Mouse (Mus musculus) midbrain, embryonic 15.5 days (tissue): Measurements from ENCODE around the gene Runx2. TPM values are rescaled to one million over a fixed set of nuclear protein-coding genes. Genes with fewer than 3 reads are reported as not detected.

Experiments
- ATAC-seq: fragments of 200-750 bp; cut with Nextera tagmentation; replicated peaks from 2 replicates; pipeline ENCODE4 v1.8.0; 2017; ENCODE audit warnings: moderate TSS enrichment
- H3K27ac ChIP-seq: fragments of 300-500 bp; sonication (generic); 2 replicates; pipeline ENCODE4 v1.5.1; 2015; ENCODE audit warnings: mild to moderate bottlenecking, inconsistent platforms
- H3K27me3 ChIP-seq: fragments of 300-500 bp; sonication (generic); replicated peaks from 2 replicates; pipeline ENCODE4 v1.6.1; 2015; ENCODE audit warnings: inconsistent platforms
- H3K36me3 ChIP-seq: fragments of 300-500 bp; sonication (generic); replicated peaks from 2 replicates; pipeline ENCODE4 v1.6.1; 2015; ENCODE audit warnings: inconsistent platforms
- H3K4me1 ChIP-seq: fragments of 300-500 bp; sonication (generic); 2 replicates; pipeline ENCODE4 v1.6.1; 2015; ENCODE audit warnings: inconsistent platforms
- H3K4me2 ChIP-seq: fragments of 300-500 bp; sonication (generic); 2 replicates; pipeline ENCODE4 v1.6.1; 2015; ENCODE audit warnings: inconsistent platforms, mild to moderate bottlenecking, moderate library complexity
- H3K4me3 ChIP-seq: fragments of 300-500 bp; sonication (generic); 2 replicates; pipeline ENCODE4 v1.5.1; 2015; ENCODE audit warnings: mild to moderate bottlenecking, inconsistent platforms
- H3K9ac ChIP-seq: fragments of 300-500 bp; sonication (generic); 2 replicates; pipeline ENCODE4 v1.6.1; 2015; ENCODE audit warnings: mild to moderate bottlenecking, inconsistent platforms
- H3K9me3 ChIP-seq: fragments of 300-500 bp; sonication (generic); 2 replicates; pipeline ENCODE4 v1.6.1; 2016; ENCODE audit warnings: inconsistent platforms
- WGBS: fragments of 180-500 bp; shearing (Covaris S2); methylation state at CpG from one replicate; pipeline ENCODE4 v1.1.7; 2015; ENCODE audit warnings: mixed read lengths; 5-methylcytosine and 5-hydroxymethylcytosine counted together
- polyA plus RNA-seq: library from polyadenylated mRNA; unstranded; fragments of >200 nt; fragmentation: Nextera tagmentation; extraction: Ambion mirVana; gene quantifications from 2 replicates; pipeline ENCODE4 v1.2.1, GENCODE M21; 2015

The Runx2 gene
- polyA plus RNA-seq, 1 experiment from 2014 or later: 0.39 TPM

DNA sequence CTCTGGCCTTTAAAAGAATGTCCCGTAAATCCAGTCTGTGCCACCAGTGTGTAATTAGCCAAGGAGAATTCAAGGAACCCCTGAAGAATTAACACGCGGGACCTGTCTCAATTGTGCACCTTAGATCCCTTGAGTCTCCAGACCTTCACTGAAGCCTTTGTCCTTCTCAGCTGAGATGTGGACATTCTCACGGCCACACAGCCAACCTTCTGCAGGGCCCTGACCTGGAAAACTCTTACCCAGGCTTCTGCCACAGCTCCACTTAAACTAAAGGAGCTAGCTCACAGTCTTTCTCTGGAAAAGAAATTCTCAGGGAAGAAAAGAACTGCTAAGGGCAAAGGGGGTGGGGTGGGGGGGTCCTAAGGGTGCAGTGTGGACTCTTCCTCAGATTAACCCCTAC, 113.1 kb downstream of the Runx2 start:
- H3K4me3 ChIP-seq: no peak overlapping the region
- H3K9ac ChIP-seq: no peak overlapping the region
- WGBS: 87% methylated on average over 4 of the region's 4 CpGs
- H3K9me3 ChIP-seq: no peaks in the 10 kb centered on the region
- H3K4me1 ChIP-seq: no peaks in the 10 kb centered on the region
- H3K27me3 ChIP-seq: no peaks in the 10 kb centered on the region
- no peak overlapping the region for H3K27ac ChIP-seq
- H3K4me2 ChIP-seq: no peak overlapping the region
- ATAC-seq: no peak
- H3K36me3 ChIP-seq: no peaks in the 10 kb centered on the region

DNA sequence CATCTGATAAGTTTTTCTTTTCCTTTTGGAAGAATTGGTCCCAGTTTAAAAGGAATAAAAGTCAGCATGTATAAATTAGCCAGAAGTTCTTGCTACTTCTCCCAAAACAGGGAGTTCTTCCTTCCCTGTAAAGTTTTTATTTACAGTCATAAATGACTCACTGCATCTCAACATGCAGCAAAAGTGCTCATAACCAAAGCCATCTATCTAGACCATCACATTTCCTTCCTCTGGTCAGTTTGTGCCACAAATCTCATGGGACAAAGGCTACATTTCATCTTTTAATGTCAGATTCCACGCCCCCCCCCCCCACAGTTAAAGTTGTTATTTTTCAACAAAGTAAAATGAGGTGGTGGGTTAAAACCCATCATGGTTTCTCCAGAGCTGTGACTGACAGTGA, 114.3 kb downstream of the Runx2 start:
- no peak for ATAC-seq
- 85% methylated on average over 1 of the region's 1 CpGs for WGBS
- no peaks in the 10 kb centered on the region for H3K9me3 ChIP-seq
- no peaks in the 10 kb centered on the region for H3K36me3 ChIP-seq
- H3K4me1 ChIP-seq: no peaks in the 10 kb centered on the region
- H3K4me3 ChIP-seq: no peak overlapping the region
- no peaks in the 10 kb centered on the region for H3K27me3 ChIP-seq
- H3K4me2 ChIP-seq: no peak overlapping the region
- no peak overlapping the region for H3K9ac ChIP-seq
- H3K27ac ChIP-seq: no peak overlapping the region

DNA sequence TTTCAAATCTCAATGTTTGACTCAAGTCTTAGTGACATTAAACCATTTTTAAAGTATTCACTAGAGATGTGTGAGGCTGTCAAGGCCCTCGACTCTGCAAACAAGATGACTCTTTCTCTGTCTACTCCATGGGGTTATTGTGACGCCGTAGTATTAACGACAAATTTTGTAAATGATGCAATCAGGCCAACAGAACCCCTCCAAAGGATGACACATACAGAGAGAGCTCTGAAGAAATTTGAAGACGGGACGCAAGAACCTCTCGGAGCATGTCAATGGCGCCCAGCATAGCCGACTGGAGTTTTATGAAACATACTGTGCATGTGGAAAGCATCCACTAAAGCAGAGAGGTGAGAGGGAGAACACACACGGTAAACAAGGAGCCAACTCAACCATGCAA, 117.5 kb downstream of the Runx2 start:
- Histone ChIP-seq H3K36me3 (no peaks in the 10 kb centered on the region), H3K27me3 (no peaks in the 10 kb centered on the region), H3K27ac (no peak overlapping the region), H3K4me2 (no peak overlapping the region), H3K9ac (no peak overlapping the region), H3K4me1 (no peaks in the 10 kb centered on the region), H3K4me3 (no peak overlapping the region), H3K9me3 (no peaks in the 10 kb centered on the region)
- 89% methylated on average over 10 of the region's 10 CpGs for WGBS
- ATAC-seq: no peak

DNA sequence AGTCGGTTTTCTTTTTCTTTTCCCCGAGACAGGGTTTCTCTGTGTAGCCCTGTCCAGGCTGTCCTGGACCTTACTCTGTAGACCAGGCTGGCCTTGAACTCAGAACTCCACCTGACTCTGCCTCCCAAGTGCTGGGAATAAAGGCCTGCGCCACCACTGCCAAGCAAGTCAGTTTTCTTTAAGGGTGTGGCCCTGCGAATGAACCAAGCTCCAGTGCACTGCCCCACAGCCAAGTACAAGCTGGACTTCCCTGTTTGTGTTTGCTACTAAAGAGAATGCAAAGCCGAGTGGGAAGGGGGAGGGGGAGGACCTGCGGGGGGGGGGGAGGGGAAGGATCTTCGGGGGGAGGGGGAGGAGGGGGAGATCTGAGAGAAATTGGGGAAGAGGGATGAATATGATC, 121.0 kb downstream of the Runx2 start:
- Histone ChIP-seq H3K9ac (no peak overlapping the region), H3K4me2 (no peak overlapping the region), H3K9me3 (no peaks in the 10 kb centered on the region), H3K27ac (no peak overlapping the region), H3K4me3 (no peak overlapping the region), H3K4me1 (no peaks in the 10 kb centered on the region), H3K36me3 (no peaks in the 10 kb centered on the region), H3K27me3 (no peaks in the 10 kb centered on the region)
- WGBS: 81% methylated on average over 5 of the region's 7 CpGs
- ATAC-seq: no peak

DNA sequence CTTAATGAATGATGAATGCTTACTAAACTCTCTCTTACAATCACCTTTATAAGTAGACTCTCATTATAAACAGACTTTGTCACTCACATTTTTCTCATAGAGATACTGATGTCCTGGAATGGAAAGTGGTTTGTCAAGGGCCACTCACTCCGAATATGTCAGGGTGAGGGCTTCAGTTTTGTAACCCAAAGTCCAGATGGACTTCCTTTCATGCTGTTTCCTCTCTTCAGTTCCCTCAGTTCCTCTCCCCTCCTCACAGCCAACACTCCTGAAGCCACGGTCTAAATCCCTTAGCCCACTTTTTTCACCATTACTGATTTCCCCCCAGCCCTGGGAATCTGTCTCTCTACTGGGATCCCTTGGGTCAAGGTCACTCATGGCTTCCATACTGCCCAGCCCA, 123.1 kb downstream of the Runx2 start:
- H3K9me3 ChIP-seq: no peaks in the 10 kb centered on the region
- H3K36me3 ChIP-seq: no peaks in the 10 kb centered on the region
- ATAC-seq: no peak
- H3K4me1 ChIP-seq: no peaks in the 10 kb centered on the region
- H3K4me2 ChIP-seq: no peak overlapping the region
- H3K27ac ChIP-seq: no peak overlapping the region
- no peak overlapping the region for H3K4me3 ChIP-seq
- no peak overlapping the region for H3K9ac ChIP-seq
- H3K27me3 ChIP-seq: no peaks in the 10 kb centered on the region
- WGBS: 77% methylated on average over 2 of the region's 2 CpGs

DNA sequence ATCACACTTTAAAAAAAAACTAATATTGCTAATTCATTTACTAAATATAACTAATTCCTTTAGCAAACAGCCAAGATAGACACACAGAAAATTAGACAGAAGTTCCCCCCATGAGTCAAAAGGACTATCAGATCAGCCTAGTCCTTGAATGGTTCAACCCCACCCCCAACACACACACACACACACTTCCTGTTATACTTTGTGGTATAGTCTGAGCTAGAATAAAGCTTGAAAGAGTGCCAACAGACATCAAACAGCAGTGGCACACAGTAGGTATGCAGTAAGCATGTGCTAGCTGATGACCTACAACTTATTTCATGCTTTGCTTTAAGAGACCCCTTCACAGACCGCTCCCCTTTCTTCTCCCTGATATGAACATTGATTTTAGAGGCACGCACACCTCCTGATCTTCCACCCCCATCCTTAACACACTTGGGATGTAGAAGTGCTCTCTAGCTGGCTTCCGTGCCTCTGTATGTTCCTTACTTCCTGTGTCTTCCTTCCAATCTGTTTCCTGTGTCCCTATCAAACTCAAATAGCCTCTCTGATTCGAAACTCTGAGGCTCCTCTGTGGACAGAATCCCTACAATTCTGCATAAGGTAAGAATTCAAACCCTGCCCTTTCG, 124.1 kb downstream of the Runx2 start:
- Histone ChIP-seq H3K4me1 (0 out of 2 replicates have a peak, but pooled peaks cover under 1% of the 10 kb centered on the region), H3K36me3 (no peaks in the 10 kb centered on the region), H3K27ac (no peak overlapping the region), H3K4me3 (no peak overlapping the region), H3K9ac (no peak overlapping the region), H3K27me3 (no peaks in the 10 kb centered on the region), H3K4me2 (no peak overlapping the region), H3K9me3 (no peaks in the 10 kb centered on the region)
- ATAC-seq: no peak
- 89% methylated on average over 5 of the region's 5 CpGs for WGBS

DNA sequence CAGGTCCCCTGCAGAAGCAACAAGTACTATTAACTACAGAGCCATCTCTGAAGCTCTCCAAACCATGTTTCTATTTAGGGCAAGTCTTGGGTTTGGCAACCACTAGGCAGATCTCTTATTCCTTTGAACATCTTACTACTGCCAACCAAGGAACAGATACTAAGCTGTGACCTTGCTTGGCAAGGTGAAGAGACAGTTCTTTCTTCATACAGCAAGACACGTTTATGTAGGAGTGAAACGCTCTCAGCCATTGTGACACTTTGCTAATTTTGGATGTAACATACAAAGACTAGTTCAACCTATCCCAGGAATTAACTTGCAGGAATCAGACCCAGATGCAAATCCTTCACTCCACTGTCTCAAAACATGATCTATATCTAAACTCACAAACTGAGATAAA, 126.3 kb downstream of the Runx2 start:
- Histone ChIP-seq H3K9me3 (no peaks in the 10 kb centered on the region), H3K4me3 (no peak overlapping the region), H3K4me2 (no peak overlapping the region), H3K9ac (no peak overlapping the region), H3K36me3 (no peaks in the 10 kb centered on the region), H3K27ac (no peak overlapping the region), H3K27me3 (no peaks in the 10 kb centered on the region; the same call in 1 of the 2 replicates), H3K4me1 (0 out of 2 replicates have a peak, but pooled peaks cover 4% of the 10 kb centered on the region)
- no peak for ATAC-seq
- 82% methylated on average over 2 of the region's 2 CpGs for WGBS

DNA sequence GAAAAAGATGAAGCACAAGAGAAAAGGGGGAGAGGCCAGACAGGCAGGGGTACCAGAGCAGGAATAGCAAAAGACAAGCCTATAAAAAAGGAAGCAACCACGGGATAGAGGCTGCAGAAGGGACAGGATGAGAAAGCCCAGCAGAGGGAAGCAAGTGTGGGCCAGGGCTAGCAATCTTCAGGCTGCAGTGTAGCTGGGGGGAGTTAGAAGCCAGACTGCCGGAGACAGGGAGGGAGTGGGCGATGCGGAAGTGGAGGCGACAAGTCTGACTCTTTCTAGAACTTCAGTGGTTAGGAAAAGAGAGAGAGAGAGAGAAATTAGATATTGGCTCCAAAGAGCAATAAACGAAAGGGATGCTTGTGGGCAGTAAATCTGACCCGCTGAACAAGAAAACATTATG, 129.1 kb downstream of the Runx2 start:
- Histone ChIP-seq H3K4me3 (no peak overlapping the region), H3K27ac (no peak overlapping the region), H3K4me2 (no peak overlapping the region), H3K9me3 (no peaks in the 10 kb centered on the region), H3K4me1 (0 out of 2 replicates have a peak, but pooled peaks cover 4% of the 10 kb centered on the region), H3K27me3 (no peaks in the 10 kb centered on the region; the same call in 1 of the 2 replicates), H3K36me3 (no peaks in the 10 kb centered on the region), H3K9ac (no peak overlapping the region)
- no peak for ATAC-seq
- 43% methylated on average over 7 of the region's 7 CpGs for WGBS

DNA sequence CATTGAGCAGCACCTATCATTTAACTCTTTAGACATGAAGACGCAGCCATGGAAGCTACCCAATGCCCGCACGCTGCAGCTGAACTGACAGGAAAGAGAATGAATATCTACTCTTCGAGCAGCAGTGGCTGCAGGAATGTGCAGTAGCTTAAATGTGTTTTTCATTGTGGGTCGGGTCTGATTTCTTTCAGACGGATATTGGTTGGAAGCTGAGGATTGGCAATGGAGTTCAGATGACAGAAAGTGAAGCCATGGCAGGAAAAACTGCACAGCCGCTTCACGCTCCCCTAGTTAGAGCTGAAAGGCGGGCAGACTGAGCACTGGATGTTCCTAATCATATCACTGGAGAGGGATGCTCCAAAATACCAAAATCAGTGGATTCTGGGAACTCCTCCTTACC, 131.6 kb downstream of the Runx2 start:
- Histone ChIP-seq H3K27ac (no peak overlapping the region), H3K4me1 (0 out of 2 replicates have a peak, but pooled peaks cover 4% of the 10 kb centered on the region), H3K9me3 (no peaks in the 10 kb centered on the region), H3K4me2 (no peak overlapping the region), H3K27me3 (no peaks in the 10 kb centered on the region; the same call in 1 of the 2 replicates), H3K9ac (no peak overlapping the region), H3K4me3 (no peak overlapping the region), H3K36me3 (no peaks in the 10 kb centered on the region)
- ATAC-seq: no peak
- WGBS: 92% methylated on average over 9 of the region's 9 CpGs

DNA sequence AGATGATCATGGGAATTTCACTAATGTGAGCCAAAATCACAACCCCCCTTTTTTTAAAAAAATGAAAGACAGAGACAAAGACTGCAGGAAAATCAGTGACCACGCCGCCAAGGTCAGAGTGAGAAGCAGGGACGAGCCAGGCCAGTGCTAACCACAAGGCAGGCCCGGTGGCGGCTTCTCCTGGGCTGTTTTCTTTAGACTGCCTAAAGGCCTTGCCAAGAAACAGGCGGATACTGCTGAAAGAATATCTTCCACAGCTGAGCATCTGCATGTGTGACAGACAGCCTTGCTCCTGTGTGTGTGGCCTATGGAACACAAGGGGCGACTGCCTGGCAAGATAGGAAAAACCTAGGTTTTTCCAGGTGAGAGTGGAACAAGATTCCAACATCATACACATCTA, 136.8 kb downstream of the Runx2 start:
- no peak for ATAC-seq
- Histone ChIP-seq H3K9me3 (no peaks in the 10 kb centered on the region), H3K36me3 (no peaks in the 10 kb centered on the region), H3K4me1 (no peaks in the 10 kb centered on the region), H3K9ac (no peak overlapping the region), H3K4me3 (no peak overlapping the region), H3K4me2 (no peak overlapping the region), H3K27me3 (0 out of 2 replicates have a peak, but pooled peaks cover 6% of the 10 kb centered on the region), H3K27ac (no peak overlapping the region)
- WGBS: 78% methylated on average over 7 of the region's 7 CpGs

DNA sequence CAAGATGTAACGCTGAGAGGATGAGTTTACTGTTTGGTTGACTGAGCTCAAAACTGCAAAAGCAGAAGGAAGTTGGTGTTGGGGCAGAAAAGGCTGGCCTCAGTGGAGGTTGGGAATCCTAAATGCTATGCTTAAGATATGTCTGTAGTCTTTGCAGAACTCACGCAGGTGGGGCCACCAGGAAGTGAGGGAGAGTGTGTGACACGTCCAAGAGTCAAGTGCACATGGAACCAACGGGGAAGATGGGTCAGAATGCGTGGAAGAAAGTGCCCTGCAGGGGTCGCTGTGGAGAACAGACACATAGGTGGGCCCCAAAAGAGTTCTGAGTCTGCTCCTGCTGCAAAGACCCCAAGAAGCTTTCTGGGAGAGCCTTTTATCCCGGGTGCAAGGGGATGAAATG, 141.8 kb downstream of the Runx2 start:
- H3K9ac ChIP-seq: no peak overlapping the region
- ATAC-seq: no peak
- H3K4me2 ChIP-seq: no peak overlapping the region

DNA sequence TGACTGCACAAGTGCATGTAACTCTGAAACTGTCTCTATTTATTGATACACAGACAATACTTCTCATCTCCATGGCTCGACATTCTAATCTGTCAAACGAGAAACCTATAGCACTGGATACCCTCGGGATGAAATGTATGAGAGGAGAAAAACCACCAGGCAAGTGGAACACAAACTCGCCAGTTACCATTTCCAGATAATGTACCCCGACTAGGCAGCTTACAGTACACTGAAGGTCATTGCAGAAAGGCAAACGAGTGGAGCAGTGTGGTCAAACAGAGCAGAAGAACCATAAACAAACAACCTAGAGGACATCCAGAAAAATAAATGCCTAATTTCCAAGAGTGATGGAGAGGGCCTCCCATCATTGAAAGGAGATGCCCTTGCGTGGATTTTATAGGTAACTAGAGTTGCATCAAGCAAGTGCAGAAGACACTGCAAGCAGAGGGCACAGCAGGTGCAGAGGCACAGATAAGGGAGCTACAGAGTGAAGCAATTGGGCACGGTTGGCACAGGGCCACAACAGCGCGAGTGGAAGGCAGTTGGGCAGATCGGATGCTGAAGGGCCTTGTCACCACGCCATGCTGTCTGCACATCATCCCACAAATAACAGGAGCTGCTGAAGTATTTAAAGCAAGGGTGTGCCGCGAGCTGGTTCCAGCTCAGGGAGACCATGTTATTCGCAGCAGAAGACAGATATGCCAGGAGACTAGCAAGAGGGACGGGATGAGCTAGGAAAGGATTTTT, 142.5 kb downstream of the Runx2 start:
- peaks cover 8% of the 10 kb centered on the region for H3K4me1 ChIP-seq
- no peak overlapping the region for H3K4me3 ChIP-seq
- H3K9ac ChIP-seq: no peak overlapping the region
- no peaks in the 10 kb centered on the region for H3K9me3 ChIP-seq
- no peak overlapping the region for H3K27ac ChIP-seq
- 77% methylated on average over 16 of the region's 16 CpGs for WGBS
- H3K36me3 ChIP-seq: no peaks in the 10 kb centered on the region
- no peak for ATAC-seq
- no peak overlapping the region for H3K4me2 ChIP-seq
- H3K27me3 ChIP-seq: peaks cover 12% of the 10 kb centered on the region; the same call in 1 of the 2 replicates

More for the DNA sequence above, 141.8 kb downstream of the Runx2 start:
- Histone ChIP-seq H3K27ac (no peak overlapping the region), H3K4me3 (no peak overlapping the region), H3K36me3 (no peaks in the 10 kb centered on the region), H3K4me1 (peaks cover 8% of the 10 kb centered on the region), H3K27me3 (peaks cover 12% of the 10 kb centered on the region; the same call in 1 of the 2 replicates), H3K9me3 (no peaks in the 10 kb centered on the region)
- WGBS: 65% methylated on average over 7 of the region's 7 CpGs

DNA sequence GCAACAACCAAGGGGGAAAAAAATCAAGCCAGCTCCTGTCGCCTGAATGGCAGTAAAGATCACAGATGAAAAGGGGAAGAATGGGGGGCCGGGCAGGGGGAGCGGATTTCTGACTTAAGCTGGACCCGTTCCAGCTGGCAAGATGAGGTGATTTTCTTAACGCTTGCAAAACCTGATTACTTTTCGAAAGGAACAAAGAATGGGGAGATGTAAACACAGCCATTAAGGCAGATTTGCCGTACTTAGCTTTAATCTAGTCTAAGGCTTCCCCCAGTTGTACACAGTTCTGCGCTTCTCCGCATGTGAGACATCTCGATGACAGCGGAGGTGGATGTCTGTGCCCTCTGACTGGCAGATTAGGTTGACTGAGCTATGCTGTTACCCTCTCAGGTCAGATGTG, 144.6 kb downstream of the Runx2 start:
- H3K9ac ChIP-seq: no peak overlapping the region
- ATAC-seq: no peak
- no peaks in the 10 kb centered on the region for H3K9me3 ChIP-seq
- H3K4me1 ChIP-seq: peaks cover 8% of the 10 kb centered on the region
- 0 out of 2 replicates have a peak overlapping the region, but pooled peaks have one; percentile 9 for H3K4me3 ChIP-seq
- H3K4me2 ChIP-seq: peak overlapping the region; percentile 37
- H3K27ac ChIP-seq: no peak overlapping the region
- peaks cover 12% of the 10 kb centered on the region; the same call in 1 of the 2 replicates for H3K27me3 ChIP-seq
- H3K36me3 ChIP-seq: no peaks in the 10 kb centered on the region
- 7% methylated on average over 11 of the region's 11 CpGs for WGBS
